Mouse (Mus musculus) testis, adult 2 months (tissue): ENCODE measurements around the gene Spag9.

ENCODE experiments used
- CTCF ChIP-seq: fragments of 200-500 bp; IDR thresholded peaks from 2 replicates; pipeline ENCODE4 v1.5.1; 2012; ENCODE audit warnings: low read depth, mild to moderate bottlenecking, inconsistent platforms, low read length, moderate library complexity; ENCODE audit not compliant: control insufficient read depth, insufficient read depth, insufficient replicate concordance
- POLR2A ChIP-seq: fragments of 200-500 bp; IDR thresholded peaks from 2 replicates; pipeline ENCODE4 v1.6.1; 2012; ENCODE audit warnings: low read depth, mild to moderate bottlenecking, inconsistent platforms, low read length, moderate library complexity; ENCODE audit not compliant: control insufficient read depth

GRCm38 (mm10) chr11:94115408-94115807 is 119.5 kb downstream of the Spag9 start:
- TF ChIP-seq POLR2A (no peak; the same call in 1 of the 2 replicates), CTCF (no peak)
